Mouse (Mus musculus): Measurements from ENCODE around the gene Il16.

DNA sequence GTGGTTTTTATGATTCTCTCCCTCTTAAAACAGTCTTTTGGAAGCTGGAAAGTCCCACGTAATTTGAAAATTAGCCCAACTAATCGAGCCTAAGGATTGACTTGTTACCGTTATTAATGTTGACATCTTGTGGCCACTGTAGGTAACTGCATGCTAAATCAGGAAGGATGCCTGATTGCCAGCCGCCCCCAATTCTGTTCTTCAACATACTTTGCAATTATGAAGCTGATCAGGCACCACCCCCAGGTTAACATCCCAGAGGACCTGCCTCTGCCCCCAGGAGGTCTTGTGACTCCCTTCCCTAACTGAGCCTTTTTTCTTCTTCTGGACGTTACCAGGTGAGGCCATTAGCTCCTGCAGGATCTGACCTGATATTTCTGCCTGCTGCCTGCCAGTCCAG, 29.2 kb upstream of the Il16 start:
- no peak for TF ChIP-seq CTCF (IDR thresholded peaks at IDR 0.05; ENCODE audit: insufficient read depth, low read depth, low read length)
- TF ChIP-seq POLR2A (IDR thresholded peaks at IDR 0.05; ENCODE audit: insufficient read depth, low read depth, low read length): no peak
